Mouse (Mus musculus) natural killer cell, adult 2 months (primary cell): Measurements from ENCODE around the gene Pou4f1.

Experiments used
- DNase-seq, 2 experiments: peaks; one replicate each; pipeline ENCODE4 v3.0.0; 2022; ENCODE audit warnings: low spot score in 2 of 2

Gene Pou4f1

DNA sequence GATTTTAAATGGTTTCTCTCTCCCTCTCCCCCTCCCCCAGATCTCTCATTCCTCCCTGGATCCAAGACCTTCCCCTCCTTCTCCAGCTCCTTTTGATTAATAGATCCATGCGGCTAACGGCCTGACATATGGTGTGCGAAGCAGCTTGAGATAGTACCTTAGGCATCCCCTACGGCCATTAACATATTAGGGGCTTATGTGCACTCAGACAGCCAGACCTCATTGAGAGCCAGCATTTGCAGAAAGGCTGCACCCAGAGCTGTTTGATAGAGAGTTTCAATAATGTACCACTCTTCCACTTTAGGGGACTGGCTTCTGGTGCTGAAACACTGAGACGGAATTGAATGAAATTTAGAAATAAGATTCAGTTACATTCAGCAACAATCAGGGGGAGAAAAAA lies 10.8 kb downstream of the Pou4f1 start:
- DNase-seq = no peak

DNA sequence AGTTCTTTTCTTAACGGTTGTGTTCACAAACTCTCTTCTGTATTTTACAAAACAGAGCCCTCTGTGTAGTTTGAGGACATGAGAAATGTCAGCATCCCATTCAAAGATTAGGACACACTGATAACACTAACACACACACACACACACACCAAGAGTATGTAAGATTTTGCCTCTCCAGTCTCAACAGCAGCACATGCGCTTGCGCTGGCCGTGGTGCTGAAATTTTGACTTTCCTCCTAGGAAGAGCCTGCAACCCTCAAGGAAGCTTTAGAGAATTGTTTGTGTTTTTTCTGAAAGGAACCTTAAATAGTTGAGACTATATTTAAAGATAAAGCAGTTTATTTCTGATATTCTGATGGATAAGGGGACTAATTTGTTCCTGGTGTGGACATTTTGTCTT lies 14.0 kb downstream of the Pou4f1 start:
- DNase-seq = no peak

DNA sequence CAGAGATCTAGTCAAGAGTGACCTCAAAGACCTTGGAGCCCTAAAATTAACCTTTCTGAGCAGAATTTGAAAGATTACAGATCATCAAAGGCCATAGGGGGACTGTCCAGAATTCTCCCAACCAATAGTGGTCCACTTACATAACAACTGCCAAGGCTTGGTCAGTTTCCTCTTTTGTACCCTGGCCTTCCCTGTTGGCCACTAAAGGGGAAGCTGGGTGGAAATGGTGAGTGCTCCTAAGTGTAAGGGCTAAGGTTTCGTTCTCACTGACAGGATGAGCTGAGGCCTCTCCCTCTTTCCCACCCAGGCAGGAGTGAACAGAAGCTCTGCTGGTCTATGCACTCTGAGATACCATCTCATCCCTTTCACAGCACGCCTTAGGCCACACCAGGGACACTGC lies 33.5 kb downstream of the Pou4f1 start:
- no peak for DNase-seq

DNA sequence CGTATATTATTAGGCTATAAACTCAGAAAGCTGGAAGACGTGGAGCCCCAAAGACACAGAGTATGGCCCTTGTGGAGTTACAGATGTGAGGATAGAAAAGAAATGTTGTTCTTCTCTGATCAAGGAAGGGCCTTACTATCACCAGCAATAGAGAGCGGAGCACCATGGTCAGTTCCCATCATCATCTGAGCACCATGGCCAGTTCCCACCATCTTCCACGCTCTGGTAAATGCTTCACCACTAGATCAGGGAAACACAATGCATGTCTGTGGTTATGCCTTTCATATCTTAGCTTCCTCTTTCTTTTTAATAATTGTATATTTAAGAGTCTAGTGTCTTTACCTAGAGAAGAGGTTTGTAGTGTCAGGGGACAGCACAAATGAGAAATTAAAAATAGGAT lies 37.0 kb downstream of the Pou4f1 start:
- DNase-seq = no peak

DNA sequence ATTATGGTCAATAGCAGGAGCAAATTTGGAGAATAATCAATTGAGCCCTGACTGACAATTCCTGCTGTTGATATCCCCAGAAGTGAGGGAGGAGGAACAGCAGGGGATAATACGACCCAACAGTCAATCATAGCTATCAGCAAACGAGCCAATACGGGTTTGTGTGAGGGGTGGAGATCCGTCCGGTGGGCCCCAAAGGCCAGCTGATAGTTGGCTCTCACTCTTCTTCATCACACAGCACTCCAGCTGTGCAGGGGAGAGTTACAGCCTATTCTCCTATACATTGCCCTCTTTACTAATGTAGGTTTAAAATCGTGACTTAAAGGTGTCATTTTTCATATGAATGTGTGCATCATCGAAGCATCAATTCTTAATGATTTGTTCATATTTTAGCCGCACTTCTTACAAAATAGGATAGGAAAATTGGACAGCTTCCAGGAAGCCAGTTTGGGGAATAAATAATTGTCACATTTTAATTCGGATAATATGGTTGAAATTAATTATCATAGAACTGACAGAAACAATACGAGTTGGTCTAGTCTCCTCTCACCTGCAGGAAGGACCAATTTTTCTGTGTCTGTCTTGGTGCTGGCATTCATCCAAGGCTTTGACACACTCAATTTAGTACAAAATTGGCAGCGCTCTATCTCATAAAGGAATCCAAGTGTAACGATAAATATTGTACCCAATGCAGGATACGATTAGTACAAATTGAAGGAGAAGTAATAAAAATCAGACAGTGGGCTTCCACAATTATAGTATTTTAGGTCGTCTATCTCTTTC lies 43.9 kb downstream of the Pou4f1 start:
- DNase-seq = no peak
